Mouse (Mus musculus) MN1 (cell line): ENCODE data around the gene Tbc1d30.
A peak's percentile ranks its signal among the peaks of the same experiment; 100 is the strongest.

Source experiments
- DNase-seq: peaks from one replicate; pipeline ENCODE4 v3.0.0-alpha.2; 2016; ENCODE audit warnings: low spot score

Gene Tbc1d30

DNA sequence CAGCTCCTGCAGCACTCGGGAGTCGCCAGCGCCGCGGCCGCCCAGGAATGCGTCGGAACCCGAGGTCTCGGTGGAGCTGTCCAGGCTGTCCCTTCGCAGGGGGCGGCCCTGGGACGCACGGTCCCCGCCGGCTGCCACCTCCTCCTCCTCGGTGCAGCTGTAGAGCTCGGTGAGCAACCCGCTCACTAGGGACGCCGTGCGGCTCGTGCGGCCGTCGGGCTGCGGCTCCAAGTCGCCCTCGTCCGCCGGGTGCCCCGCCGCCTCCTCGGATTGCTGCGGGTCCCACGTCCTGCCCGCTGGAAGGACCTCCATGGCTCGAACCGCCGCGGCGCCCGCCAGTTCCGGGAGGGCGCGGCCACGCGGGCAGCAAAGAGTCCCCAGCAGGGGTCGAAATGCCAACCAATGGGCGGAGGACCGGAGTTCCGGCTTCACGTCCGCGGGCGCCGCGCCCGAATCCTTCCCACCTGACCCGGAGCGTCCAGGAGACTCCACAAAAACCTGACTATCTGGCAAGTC is at the start of gene Tbc1d30:
Tbc1d30 (minus strand) TSS at position 213 of the 516 bp plus-strand sequence.
- no peak for DNase-seq

DNA sequence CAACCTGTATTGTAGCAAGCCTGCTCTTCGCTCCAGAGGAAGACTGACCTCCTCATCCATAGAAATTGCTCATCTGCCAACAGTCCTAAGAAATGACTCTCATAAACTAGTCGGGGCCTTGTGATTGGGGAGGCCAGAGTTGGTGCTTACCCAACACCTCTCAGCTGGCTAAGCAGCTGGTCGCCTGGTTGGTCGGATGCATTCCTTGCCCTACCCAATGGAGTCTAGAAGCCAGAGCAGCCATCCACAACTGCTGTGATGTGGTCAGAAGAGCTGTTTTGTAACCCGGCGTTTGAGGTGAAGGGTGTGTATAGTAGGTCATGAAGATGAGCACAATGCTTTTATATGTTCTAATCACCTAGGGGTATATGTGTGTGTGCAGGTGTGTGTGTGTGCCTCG is 47.5 kb upstream of the Tbc1d30 start:
- DNase-seq: no peak

DNA sequence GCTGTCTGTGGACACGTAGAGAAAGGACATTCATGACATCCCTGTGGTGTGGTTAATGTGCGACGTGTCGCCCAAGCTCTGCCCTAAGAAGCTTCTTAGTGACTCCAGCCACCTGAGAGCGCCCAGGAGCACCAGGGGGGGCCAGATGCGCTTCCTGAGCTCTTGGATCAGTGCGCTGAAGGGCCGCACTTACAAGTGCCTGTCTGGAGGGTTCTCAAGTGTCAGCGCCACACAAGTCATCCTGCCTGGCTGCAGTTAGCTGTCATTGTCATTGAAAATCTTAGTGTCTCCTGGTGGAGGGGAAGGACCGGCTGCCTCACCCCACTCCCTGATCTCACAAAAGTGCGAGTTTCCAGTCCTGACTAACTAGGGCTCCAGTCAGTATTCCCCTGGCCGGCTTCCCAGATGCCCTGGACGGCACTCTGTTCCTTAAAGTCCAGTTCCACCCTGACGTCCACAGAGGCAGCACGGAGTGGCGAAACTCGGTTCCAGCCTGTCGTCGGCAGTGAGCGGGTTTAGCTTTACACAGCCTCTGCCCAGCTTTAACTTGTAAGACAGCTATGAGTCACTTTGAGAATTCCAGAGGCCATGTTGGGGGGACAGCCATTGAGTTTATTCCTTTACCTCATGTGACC is 44.6 kb upstream of the Tbc1d30 start:
- DNase-seq: no peak

DNA sequence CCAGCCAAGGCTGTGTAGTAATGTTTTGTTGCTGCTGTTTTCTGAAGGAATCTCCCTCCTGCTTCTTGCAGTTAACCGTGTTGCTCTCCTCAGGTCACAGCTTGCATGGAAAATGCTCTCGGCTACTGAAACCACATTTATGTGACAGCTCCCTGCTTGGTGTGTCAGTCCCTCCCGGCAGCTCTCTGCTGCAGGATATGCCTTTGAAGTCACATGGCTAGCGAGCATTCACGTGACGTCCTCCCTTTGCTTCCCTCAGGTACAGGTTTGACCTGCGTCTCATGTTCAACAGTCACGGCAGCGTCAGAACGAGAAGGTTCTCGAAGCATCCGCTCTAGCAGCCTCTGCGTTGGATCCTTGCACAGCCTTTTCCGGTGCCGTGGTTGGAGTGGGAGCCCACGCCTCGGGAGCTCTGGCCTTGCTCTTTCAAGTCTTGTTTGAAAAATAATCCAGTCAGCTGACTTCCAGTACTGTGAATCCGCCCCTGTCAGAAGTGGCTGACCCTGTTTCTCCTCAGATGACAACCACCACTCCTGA is 43.8 kb upstream of the Tbc1d30 start:
- DNase-seq: no peak

DNA sequence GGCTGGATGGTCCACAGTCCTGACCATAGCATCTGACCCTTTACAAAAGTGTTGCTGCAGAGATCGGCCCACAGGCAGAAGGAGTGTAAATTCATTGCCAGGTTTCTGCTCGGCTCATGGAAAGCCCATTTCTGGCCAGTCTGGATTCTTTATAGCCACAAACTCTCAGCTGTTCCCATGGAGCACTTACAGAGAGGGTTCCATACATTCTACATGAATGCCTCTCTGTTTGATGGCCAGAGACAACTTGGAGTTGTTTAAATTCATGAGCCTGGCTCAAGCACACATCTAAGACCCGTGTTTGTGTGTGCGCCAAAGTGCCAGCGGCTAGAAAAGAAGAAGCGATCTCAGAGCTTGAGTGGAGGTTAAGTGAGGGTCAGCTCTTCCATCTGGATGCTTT is 43.2 kb upstream of the Tbc1d30 start:
- no peak for DNase-seq

DNA sequence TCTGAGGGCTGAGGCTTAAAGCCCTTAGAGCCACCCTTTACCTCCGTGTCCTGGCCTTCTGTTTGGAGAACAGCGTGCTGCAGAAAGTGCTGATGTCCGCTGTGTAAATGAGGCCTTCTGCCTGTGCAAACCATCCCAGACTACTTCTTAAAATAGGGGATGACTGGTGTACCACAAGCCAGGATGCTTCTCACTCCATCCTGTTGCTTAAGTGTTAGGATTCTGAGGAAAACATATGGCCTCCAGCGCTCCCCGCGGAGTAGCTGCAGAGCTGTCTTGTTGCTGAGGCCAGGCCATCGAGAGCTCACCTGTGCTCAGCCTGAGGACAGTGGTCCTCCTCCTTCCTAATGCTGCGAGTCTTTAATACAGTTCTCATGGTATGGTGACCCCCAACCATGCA is 40.8 kb upstream of the Tbc1d30 start:
- no peak for DNase-seq

DNA sequence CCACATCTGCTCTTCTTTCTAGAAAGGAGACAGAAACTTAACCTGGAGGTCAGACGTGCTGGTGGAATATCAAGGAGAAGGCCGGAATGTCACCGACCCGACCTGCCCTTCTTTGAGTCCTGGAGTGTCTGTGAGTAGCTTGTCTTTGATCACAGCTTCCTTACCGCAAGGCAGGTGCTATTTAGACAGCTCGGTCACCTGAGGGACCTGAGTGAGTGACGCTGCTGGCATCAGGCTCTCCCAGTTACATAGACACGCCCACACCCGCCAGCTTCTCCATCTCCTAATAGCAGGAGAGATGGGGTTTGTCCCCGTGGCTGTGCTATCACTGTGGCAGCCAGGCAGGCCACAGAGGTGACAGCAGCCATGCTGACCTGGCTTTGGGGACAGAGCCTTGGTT is 39.5 kb upstream of the Tbc1d30 start:
- no peak for DNase-seq

DNA sequence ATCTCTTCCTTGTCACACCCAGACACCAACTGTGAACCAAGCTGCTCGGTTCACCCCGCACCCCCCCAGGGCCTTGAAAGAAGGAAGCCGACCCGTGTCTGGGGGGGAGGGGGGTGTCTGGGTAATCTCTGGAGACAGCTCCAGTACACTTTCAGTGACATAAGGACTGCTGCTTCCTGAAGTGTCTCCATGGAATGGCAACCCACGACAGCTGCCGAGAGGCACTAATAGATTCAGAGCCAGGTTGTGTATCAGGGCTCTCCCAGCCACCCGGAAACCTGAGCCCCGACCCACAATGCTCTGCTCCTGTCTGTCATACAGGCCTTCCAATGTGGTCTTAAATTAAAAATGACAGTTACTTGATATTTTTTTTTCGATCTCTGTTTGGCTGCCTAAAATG is 35.3 kb upstream of the Tbc1d30 start:
- DNase-seq: no peak

DNA sequence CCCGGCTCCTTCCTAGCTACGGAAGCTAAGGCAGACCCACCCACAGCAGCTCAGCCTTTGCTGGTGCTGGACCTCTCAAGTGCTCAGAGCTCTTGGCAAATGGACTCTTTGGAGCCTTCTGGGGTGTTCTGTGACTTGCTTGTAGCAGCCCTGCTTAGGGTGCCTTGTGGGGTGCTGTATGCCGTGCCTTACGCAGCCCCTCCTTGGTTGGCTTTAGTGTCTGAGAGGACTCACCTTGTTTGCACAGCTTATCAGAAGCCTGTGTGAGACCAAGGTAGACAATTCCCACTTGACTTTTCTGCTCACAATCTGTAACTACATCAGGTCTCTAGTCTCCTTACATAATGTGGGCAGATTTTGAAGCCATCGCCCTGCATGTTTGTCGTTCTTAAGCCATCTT is 34.6 kb upstream of the Tbc1d30 start:
- no peak for DNase-seq

DNA sequence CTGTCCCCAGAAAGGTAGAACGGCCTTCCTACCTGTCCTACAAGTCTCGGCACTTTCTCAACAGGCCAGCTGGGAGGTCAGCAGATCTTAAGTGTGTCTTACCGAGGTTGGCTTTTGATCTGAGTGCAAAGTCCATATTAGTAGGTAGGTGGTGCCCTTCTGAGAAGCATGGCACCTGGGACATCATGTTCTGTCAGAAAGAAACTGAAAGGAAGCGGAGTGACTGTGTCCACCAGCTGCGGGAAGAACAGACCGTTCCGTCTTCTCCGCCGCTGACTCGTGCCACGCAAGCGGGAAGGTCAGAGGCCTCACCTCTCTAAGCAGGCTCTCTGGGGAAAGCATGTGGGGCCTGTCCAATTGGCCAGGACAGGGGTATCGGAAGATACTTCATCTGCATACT is 33.6 kb upstream of the Tbc1d30 start:
- DNase-seq: no peak

DNA sequence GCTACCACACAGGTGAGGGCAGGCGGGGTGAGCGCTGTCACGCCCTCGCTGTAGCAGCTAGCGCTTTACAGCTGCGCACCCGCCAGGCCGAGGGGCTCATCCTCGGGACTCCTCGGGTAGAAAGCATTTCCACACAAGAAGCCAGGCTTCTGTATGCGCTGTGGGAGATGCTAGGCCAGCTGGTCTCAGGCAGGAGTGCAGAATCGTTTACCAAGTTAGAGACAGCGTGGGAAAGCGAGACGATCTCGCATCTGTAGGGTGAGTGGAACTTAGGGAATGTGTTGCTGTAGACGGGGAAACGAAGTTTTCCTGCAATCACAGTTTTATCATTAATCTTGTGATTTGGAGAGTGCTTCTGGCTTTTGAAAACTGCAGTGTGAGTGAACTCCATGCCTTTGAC is 30.2 kb upstream of the Tbc1d30 start:
- DNase-seq: no peak

DNA sequence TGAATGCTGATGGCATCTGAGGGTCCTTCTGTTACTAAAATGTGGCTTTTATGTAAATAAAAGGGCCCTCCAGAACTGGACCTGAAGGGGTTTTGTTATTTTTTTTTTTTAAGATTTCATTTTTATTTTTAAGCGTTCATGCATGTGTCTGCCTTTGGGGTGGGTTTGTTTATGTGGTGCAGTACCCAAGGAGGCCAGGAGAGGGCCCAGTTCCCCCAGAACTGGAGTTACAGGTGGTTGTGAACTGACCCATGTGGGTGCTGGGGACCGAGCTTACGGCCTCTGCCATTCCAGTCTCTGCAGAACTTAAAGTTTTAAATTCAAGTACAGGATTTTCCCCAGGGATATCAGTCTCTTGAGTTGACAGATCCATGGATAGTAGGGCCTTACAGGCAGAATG is 28.3 kb upstream of the Tbc1d30 start:
- DNase-seq: no peak

DNA sequence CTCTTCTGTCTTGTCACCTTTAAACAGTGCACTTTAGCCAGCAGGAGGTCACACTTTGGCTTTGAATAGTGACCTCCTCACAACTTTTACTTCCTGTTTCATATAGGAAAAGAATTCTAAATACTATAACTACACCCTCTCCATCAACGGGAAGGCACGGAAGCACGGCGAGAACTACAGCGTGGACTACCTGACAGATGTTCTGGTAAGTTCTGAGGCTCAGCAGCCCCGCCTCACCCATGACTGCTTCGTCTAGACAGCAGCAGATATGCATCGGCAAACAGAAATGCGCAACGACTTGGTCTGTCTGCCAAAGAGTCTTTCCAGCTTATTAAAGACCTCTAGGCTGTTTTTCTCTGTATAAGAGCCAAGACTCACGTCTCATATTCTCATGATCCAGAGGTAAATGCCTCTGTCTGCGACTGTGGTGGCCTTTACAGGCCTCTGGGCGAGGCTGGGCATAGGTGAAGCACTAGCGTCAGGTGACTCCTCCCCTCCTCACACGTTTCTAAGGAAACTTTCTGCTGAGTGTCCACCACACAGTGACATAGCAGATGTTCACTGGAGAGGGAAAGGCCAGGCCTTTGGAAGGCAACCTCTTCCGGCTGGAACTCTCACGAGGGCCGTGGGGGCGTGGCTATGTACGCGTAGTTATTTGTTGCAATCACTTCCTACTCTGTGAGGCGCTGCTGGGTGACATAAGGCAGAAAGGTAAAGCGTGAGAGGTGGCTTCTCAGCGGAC is 25.6 kb upstream of the Tbc1d30 start:
- DNase-seq: no peak

DNA sequence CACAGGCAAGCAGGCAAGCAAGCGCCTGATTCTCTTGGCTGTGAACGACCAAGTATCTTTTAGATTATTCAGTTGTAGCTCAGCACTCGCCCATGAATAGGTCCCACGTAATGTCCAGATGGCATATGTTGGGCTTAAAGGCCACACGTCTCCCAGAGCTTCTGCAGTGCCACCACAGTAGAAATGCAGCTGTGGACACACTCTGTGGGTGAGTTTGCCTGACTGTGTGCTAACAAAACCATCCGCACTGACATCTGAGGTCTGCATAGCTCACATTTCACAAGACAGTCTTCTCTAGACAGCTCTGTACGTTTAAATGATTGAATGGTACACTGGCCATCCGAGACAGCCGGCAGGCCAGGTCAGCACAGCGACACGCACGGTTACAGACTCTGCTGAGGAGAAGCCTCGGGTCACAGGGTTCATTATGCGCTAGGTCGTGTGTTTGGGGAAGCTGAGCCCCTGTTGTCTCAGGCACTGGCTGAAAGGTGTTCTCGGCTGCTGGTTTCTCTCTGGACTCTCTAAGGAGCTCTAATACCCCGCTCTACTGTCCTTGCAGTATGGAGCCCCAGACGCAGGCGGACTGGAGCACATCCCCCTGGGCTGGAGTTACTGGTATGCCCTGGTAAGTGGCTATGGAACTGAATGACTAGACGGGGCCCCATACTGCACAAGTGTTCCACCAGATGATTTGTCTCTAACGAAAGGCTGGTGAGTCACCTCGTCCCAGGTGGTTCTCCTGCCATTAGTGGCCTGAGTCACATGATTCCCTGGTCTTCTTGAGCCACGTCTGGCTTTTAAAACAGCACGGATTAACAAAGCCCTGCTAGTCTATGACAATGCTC is 24.8 kb upstream of the Tbc1d30 start:
- peak; percentile 79 for DNase-seq

DNA sequence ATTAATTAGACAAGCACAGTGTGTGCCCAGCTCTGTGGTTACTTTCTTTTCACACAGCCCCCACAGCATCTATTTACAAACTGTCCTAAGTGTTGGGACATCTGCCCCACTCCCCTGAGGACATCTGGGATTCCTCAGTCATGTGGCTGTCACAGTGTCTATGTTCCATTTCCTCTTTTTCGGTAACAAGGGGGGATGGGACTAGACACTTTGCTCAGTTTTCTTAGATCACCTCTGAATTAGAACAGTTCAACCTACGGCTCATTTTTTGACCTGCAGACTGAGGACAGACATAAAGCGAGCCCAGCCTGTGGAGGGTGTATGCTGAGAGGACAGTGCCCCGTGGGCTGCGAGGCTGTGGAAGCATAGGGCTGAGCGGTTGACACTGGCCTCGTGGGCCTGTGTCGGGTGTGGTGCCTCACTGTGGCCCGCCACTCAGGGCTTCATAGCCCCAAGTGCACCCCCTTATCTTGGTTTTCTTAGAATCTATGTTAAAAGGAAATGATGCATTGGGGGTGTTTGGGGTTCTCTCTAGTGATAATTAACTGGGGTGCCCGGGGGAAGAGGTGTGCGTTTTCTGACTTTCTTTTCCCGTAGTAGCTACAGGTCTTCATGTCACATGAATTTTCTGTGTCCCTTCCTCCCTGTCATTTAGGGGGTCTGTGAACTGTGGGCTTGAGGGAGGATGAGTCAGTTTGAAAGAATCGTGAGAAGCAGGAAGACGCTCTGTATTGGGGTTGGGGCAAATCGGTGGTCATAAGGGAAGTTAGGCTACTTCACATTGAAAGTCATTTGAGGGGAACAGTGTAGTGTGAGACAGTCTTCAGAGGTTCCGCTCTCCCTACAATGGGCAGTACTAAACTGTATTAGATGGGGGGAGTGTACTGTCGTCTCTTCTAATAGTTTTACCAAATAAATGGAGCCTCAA is 23.9 kb upstream of the Tbc1d30 start:
- DNase-seq: peak; percentile 36

DNA sequence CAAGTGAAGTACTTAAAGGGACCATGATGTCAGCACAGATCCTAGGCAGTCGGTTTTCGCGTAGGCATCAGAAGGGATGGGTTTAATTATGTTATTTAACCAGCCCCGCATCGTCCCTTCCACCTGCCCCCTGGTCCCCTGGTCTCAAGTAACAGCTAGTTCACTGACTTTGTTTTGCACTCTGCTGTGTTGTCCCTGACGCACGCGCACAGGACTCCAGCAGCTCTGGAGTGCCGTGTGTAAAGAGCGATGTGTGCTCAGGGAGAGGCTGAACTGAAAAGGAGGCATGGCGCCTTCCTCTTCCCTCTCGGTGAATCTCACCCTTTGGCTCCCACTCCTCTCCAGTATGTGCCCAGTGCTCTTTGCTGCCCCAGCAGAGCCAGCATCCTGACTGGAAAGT is 22.9 kb upstream of the Tbc1d30 start:
- DNase-seq: no peak

DNA sequence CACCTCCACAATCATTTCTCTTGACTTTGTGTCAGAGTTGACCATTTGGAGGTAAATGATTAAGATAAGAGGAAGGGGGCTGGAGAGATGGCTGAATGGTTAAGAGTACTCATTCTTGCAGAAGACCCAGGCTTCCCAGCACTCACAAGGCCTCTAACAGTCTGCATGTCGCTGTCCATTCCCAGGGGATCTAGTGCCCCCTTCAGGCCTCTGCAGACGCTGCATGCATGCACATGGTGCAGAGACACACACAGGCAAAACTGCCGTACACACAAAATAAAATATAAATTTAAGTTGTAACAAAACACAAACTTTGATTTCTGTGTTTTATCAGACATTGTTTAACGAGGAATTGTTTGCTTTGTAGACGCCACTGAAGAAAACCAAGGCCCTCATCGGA is 19.7 kb upstream of the Tbc1d30 start:
- DNase-seq: no peak

DNA sequence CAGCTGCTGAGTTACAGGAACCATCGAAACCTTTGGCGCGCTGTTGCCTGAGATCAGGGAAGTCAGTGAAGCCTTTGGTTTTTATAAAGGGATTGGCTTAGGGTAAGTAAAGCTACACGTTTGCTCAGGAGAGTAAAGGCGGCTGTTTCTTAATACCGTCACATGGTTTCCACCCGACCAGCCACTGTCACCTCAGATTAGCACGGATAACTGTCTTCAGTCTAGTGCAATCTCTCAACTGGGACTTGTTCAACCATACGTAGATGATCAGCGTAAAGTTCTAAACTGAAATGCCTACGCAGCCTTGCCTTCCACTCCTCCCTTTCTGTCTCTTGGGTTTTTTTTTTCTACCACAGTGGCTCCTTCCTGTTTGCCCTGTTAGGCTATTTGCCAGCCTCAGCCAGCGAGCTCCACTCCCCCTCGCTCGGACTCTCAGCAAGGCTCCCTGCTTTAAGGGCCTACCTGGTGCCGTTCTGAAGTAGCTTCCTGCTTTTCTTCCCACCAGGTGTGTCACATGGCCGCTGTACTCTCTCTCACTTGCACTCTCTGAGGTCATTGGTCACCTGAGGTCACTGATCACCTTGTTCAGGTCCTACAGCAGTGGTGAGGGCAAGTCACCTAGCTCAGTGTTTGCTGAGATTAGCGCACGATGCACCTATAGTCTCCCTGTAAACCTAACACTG is 17.8 kb upstream of the Tbc1d30 start:
- no peak for DNase-seq

DNA sequence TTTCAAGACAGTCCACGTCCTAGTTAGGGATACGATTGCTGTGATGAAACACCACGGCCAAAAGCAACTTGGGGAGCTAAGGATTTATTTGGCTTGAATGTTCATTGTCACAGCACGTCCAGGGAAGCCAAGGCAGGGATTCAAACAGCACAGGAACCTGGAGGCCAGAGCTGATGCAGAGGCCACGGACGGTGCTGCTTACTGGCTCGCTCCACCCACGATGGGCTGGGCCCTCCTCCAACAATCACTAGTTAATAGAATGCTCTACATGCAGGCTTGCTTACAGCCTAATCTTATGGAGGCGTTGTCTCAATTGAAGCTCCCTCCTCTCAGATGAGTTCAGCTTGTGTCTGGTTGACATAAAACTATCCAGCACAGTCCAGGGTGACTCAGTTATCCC is 16.7 kb upstream of the Tbc1d30 start:
- DNase-seq: no peak

DNA sequence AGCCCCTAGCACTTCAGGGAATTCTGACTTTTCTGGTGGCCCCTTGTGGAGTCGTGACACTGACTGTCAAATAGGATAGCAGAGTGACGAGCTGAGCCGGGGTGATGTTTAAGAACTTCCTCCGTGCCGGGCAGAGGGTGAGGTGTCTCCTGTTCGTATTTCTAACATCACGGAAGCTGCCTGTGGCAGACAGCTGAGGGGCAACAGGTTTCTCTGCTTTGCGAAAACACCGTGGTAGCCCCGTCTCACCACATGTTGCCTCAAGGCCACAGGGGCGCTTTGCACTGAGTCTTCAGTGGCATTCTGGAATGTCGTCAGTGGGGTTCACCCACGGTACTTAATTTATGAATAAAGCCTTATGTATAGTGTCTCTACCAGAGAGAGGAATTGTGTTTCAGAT is 16.2 kb upstream of the Tbc1d30 start:
- no peak for DNase-seq

DNA sequence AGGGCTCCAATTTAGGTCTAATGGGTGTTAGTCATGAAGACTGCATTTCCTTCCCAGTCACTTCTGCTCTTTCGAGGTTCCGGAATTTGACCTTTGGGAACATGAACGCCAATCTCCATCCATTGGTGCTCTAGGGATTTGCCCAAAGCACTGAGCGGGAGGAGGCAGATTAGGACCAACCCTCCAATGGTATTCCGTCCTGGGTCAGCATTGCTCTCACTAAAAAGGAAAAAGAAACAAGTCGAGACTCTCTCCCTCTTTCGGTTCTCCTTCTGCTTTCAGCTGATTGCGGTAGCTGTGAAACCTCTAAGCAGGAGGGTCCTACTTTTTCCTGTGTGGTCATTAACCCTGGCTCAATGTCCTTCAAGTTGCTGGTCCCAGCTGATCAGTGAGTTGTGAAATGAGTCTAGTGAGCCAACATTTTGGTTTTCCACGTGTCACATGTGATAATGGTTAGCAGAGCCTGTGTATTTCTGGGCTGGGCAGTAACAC is 14.7 kb upstream of the Tbc1d30 start:
- DNase-seq: peak; percentile 65
